Mouse (Mus musculus): Measurements from ENCODE around the gene Acin1.

DNA sequence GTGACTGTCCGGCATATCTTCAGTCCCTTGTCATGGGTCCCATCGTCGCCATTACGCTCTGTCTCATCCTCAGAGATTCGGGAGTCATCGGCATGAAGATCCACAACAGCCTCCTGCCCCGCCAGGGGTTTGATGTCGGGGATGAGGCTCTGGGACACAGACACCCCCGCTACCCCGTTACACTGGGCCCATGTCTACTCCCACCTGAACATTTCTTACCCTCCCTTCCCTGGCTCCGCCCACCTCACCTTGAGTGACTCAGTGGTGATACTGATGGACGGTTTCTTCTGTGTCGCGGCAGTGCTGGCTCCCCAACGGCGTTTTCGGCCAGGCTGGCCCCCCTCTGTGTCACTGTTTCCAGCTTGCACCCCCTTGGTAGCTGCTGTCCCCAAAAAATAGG is 40.3 kb downstream of the Acin1 start:
- TF ChIP-seq CTCF (IDR thresholded peaks at IDR 0.05; ENCODE audit: extremely low read depth, insufficient read length, insufficient replicate concordance, low read depth, low read length) (no peak), POLR2A (IDR thresholded peaks at IDR 0.05; ENCODE audit: low read depth, low read length) (no peak)

Data from small intestine, adult 2 months (tissue).